10 mouse cellular contexts compared by ENCODE assay signal in genomic region chr2:5314530-5315166, GRCm38 (mm10).
DNase-seq lines count a peak whose midpoint lies in the region; ATAC-seq lines count a peak whose summit lies in the region.
"Had no signal": no experiment of that assay in that cellular context is flagged by ENCODE, and none has a peak within 500 bp of the region (broad histone marks: within the 10 kb centered on the region; RNA-seq: fewer than 3 reads in every experiment).

No protein-coding gene starts in this region.

- H3K9ac ChIP-seq in kidney, embryonic 16.5 days (replicated peaks; ENCODE audit: low read length) = no peak overlapping the region
- H3K9ac ChIP-seq in forebrain, embryonic 14.5 days (ENCODE audit: low read length) = no peak overlapping the region
- no peak overlapping the region for H3K9ac ChIP-seq in stomach, embryonic 15.5 days

- no peak overlapping the region for H3K4me2 ChIP-seq in kidney, embryonic 16.5 days (replicated peaks; ENCODE audit: low read depth, low read length)
- no peak overlapping the region for H3K4me2 ChIP-seq in forebrain, embryonic 14.5 days (ENCODE audit: low read length)
- H3K4me2 ChIP-seq in stomach, embryonic 15.5 days = no peak overlapping the region

- H3K4me3 ChIP-seq in kidney, embryonic 16.5 days (ENCODE audit: low read length) = no peak overlapping the region
- no peak overlapping the region for H3K4me3 ChIP-seq in forebrain, embryonic 14.5 days (ENCODE audit: low read depth, low read length)
- no peak overlapping the region for H3K4me3 ChIP-seq in stomach, embryonic 15.5 days (replicated peaks)

- peaks cover 16% of the 10 kb centered on the region for H3K4me1 ChIP-seq in kidney, embryonic 16.5 days (ENCODE audit: insufficient read depth, low read length)
- peaks cover 4% of the 10 kb centered on the region; the same call in 1 of the 2 replicates for H3K4me1 ChIP-seq in forebrain, embryonic 14.5 days (ENCODE audit: control insufficient read depth, insufficient read depth, low read length)
- H3K4me1 ChIP-seq in stomach, embryonic 15.5 days = peaks cover 15% of the 10 kb centered on the region

- ATAC-seq in kidney, embryonic 16.5 days (ENCODE audit: low FRiP score, low TSS enrichment) = 0 out of 2 replicates have a peak, but pooled peaks have one; percentile 35
- peak; percentile 54; the same call in 1 of the 2 replicates for ATAC-seq in forebrain, embryonic 14.5 days
- ATAC-seq in stomach, embryonic 15.5 days (ENCODE audit: insufficient read depth, low FRiP score, low read depth) = no peak

- no peaks in the 10 kb centered on the region for H3K9me3 ChIP-seq in kidney, embryonic 16.5 days (ENCODE audit: low read length)
- no peaks in the 10 kb centered on the region for H3K9me3 ChIP-seq in forebrain, embryonic 14.5 days (replicated peaks; ENCODE audit: control insufficient read depth, low read length)
- no peaks in the 10 kb centered on the region for H3K9me3 ChIP-seq in stomach, embryonic 15.5 days

- H3K36me3 ChIP-seq in kidney, embryonic 16.5 days (ENCODE audit: insufficient read depth, low read length) = no peaks in the 10 kb centered on the region
- H3K36me3 ChIP-seq in forebrain, embryonic 14.5 days (ENCODE audit: control insufficient read depth, insufficient read depth, low read length) = no peaks in the 10 kb centered on the region
- no peaks in the 10 kb centered on the region for H3K36me3 ChIP-seq in stomach, embryonic 15.5 days

- DNase-seq in kidney, adult 8-10 months = no peak
- DNase-seq in forebrain, embryonic 14.5 days (ENCODE audit: low spot score) = peak; percentile 44
- peak; percentile 63 for DNase-seq in mesoderm, embryonic 11.5 days (ENCODE audit: low read depth, low spot score)
- DNase-seq in natural killer cell, adult 2 months (ENCODE audit: low spot score in 2 of 2) = no peak
- DNase-seq in right cerebral cortex, adult 18-20 months = no peak
- no peak for DNase-seq in c-Kit-positive CD71-positive TER-119-positive erythroid progenitor cells, embryonic 14.5 days (ENCODE audit: low spot score)
- DNase-seq: cerebellum, adult 8-10 months; gastrocnemius, postnatal 14 days had no signal

- H3K27ac ChIP-seq in kidney, embryonic 16.5 days (ENCODE audit: low read length) = peak overlapping the region; percentile 13; the same call in 1 of the 2 replicates
- H3K27ac ChIP-seq in forebrain, embryonic 14.5 days (ENCODE audit: low read depth, low read length) = no peak overlapping the region
- peak overlapping the region; percentile 72 for H3K27ac ChIP-seq in stomach, embryonic 15.5 days

- H3K27me3 ChIP-seq in kidney, embryonic 16.5 days (ENCODE audit: insufficient read depth, low read length) = no peaks in the 10 kb centered on the region
- H3K27me3 ChIP-seq in forebrain, embryonic 14.5 days (replicated peaks; ENCODE audit: control insufficient read depth, insufficient read depth, low read length) = no peaks in the 10 kb centered on the region
- no peaks in the 10 kb centered on the region for H3K27me3 ChIP-seq in stomach, embryonic 15.5 days (replicated peaks)

- 32% methylated on average over 9 of the region's 9 CpGs for WGBS in kidney, embryonic 16.5 days
- WGBS in forebrain, embryonic 14.5 days = 8% methylated on average over 9 of the region's 9 CpGs
- 24% methylated on average over 9 of the region's 9 CpGs for WGBS in stomach, embryonic 15.5 days

Comparison
In these comparisons a context has a peak if more than half of its experiments do, and no peak if none do; other contexts are left out.
1. DNase-seq: peak in forebrain, embryonic 14.5 days (single experiment) and mesoderm, embryonic 11.5 days (single experiment); none in kidney, adult 8-10 months (0 of 2), natural killer cell, adult 2 months (0 of 2), right cerebral cortex, adult 18-20 months (single experiment) and c-Kit-positive CD71-positive TER-119-positive erythroid progenitor cells, embryonic 14.5 days (single experiment).